11 mouse cellular contexts compared by ENCODE assay signal in the genomic region with DNA sequence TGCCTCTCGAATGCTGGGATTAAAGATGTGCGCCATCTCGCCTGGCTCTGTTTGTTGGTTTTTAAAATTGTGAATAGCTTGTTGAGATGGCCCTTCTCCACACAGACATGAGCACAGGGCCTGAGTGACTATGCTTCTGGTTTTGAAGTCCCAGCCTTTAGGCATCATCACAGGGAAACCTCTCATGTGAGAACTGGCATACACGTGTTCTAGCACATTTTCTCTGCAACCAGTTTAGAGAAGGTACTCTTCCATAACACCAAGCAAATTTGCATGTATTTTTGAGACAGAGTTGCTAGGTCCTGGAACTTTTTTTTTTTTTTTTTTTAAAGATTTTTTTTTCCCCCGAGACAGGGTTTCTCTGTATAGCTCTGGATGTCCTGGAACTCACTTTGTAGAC. TPM values are rescaled to one million over a fixed set of nuclear protein-coding genes. Genes with fewer than 3 reads are reported as not detected.
DNase-seq lines count a peak whose midpoint lies in the region; ATAC-seq and TF ChIP-seq lines count a peak whose summit lies in the region.
"Had no signal": no experiment of that assay in that cellular context is flagged by ENCODE, and none has a peak within 500 bp of the region (broad histone marks: within the 10 kb centered on the region; RNA-seq: fewer than 3 reads in every experiment).

No protein-coding gene starts in this region.

- H3K9ac ChIP-seq in hindbrain, embryonic 13.5 days: no peak overlapping the region
- H3K9ac ChIP-seq in hindbrain, embryonic 11.5 days (ENCODE audit: low read depth, low read length): no peak overlapping the region
- H3K9ac ChIP-seq in CH12.LX (ENCODE audit: insufficient read depth, low read depth) (peak overlapping the region; percentile 89; the same call in 1 of the 2 replicates), MEL (ENCODE audit: control insufficient read depth, low read depth, low read length, poor library complexity, severe bottlenecking) (peak overlapping the region; percentile 32)
- H3K9ac ChIP-seq in liver, embryonic 13.5 days: peak overlapping the region; percentile 88

- peaks cover 56% of the 10 kb centered on the region for H3K79me2 ChIP-seq in CH12.LX (replicated peaks; ENCODE audit: control insufficient read depth, extremely low read depth, insufficient read depth, poor library complexity, severe bottlenecking)
- peaks cover 37% of the 10 kb centered on the region for H3K79me2 ChIP-seq in MEL (ENCODE audit: control insufficient read depth, insufficient read depth, low read length, poor library complexity)

- TF ChIP-seq EP300 in CH12.LX (IDR thresholded peaks at IDR 0.05; ENCODE audit: low read length) (no peak), MEL (IDR thresholded peaks at IDR 0.05; ENCODE audit: low read depth in 1 of 2, low read length in 2 of 2) (no peak)

- H3K4me3 ChIP-seq in hindbrain, embryonic 13.5 days: no peak overlapping the region
- no peak overlapping the region for H3K4me3 ChIP-seq in hindbrain, embryonic 11.5 days (ENCODE audit: low read depth, low read length)
- H3K4me3 ChIP-seq in CH12.LX (replicated peaks in 1 of 3; ENCODE audit: low read depth in 2 of 3, low read length in 2 of 3, poor library complexity in 1 of 3) (peak overlapping the region in 1 of 3 experiments; percentile 23), MEL (ENCODE audit: control insufficient read depth in 1 of 2, insufficient read depth in 1 of 2, low read depth in 2 of 2, low read length in 2 of 2) (no peak overlapping the region)
- H3K4me3 ChIP-seq in liver, embryonic 13.5 days (replicated peaks): peak overlapping the region; percentile 77

- TF ChIP-seq POLR2A in CH12.LX (IDR thresholded peaks at IDR 0.05; ENCODE audit: low read depth, low read length) (no peak; the same call in 1 of the 2 replicates), MEL (IDR thresholded peaks at IDR 0.05; ENCODE audit: control insufficient read depth in 1 of 2, insufficient read depth in 1 of 2, low read depth in 1 of 2, low read length in 2 of 2, poor library complexity in 1 of 2) (no peak; a peak in 1 of 4 replicates)

- ATAC-seq in hindbrain, embryonic 13.5 days (ENCODE audit: low FRiP score): no peak
- ATAC-seq in hindbrain, embryonic 11.5 days (ENCODE audit: low FRiP score): no peak
- ATAC-seq in liver, embryonic 13.5 days (ENCODE audit: low read depth): no peak

- H3K4me2 ChIP-seq in hindbrain, embryonic 13.5 days: peak overlapping the region; percentile 80; the same call in 1 of the 2 replicates
- no peak overlapping the region for H3K4me2 ChIP-seq in hindbrain, embryonic 11.5 days (replicated peaks; ENCODE audit: low read depth, low read length)
- H3K4me2 ChIP-seq in CH12.LX (ENCODE audit: insufficient read depth, low read depth, poor library complexity, severe bottlenecking): peak overlapping the region; percentile 93
- peak overlapping the region; percentile 81 for H3K4me2 ChIP-seq in liver, embryonic 13.5 days

- WGBS in hindbrain, embryonic 13.5 days: 89% methylated on average over 5 of the region's 5 CpGs
- 89% methylated on average over 5 of the region's 5 CpGs for WGBS in hindbrain, embryonic 11.5 days
- 79% methylated on average over 5 of the region's 5 CpGs for WGBS in liver, embryonic 13.5 days (ENCODE audit: insufficient replicate concordance)

- H3K9me3 ChIP-seq in hindbrain, embryonic 13.5 days: no peaks in the 10 kb centered on the region
- no peaks in the 10 kb centered on the region for H3K9me3 ChIP-seq in hindbrain, embryonic 11.5 days (ENCODE audit: control insufficient read depth, low read length)
- H3K9me3 ChIP-seq in CH12.LX (replicated peaks; ENCODE audit: low read length): no peaks in the 10 kb centered on the region
- no peaks in the 10 kb centered on the region for H3K9me3 ChIP-seq in MEL (replicated peaks; ENCODE audit: insufficient read depth, low read length)
- H3K9me3 ChIP-seq in liver, embryonic 13.5 days (replicated peaks): no peaks in the 10 kb centered on the region

- DNase-seq in hindbrain, embryonic 11.5 days (ENCODE audit: low spot score): no peak
- DNase-seq in CH12.LX (ENCODE audit: extremely low read depth): no peak
- DNase-seq in MEL (ENCODE audit: low read depth, low spot score): no peak
- no peak for DNase-seq in liver, embryonic 13.5 days
- no peak for DNase-seq in left cerebral cortex, postnatal 14 days (ENCODE audit: low spot score in 2 of 2)
- DNase-seq in c-Kit-positive CD71-positive TER-119-positive erythroid progenitor cells, embryonic 14.5 days (ENCODE audit: low spot score): no peak
- DNase-seq: kidney, adult 8-10 months; lung, postnatal 36 days had no signal

- peaks cover 42% of the 10 kb centered on the region for H3K36me3 ChIP-seq in hindbrain, embryonic 13.5 days
- peaks cover 12% of the 10 kb centered on the region for H3K36me3 ChIP-seq in hindbrain, embryonic 11.5 days (ENCODE audit: control insufficient read depth, insufficient read depth, low read length)
- H3K36me3 ChIP-seq in CH12.LX (replicated peaks in 1 of 2; ENCODE audit: control insufficient read depth in 1 of 2, insufficient read depth in 1 of 2, low read length in 1 of 2) (peaks cover 37 to 46% of the 10 kb centered on the region in 2 experiments), MEL (ENCODE audit: control insufficient read depth in 1 of 2, insufficient read depth in 2 of 2, low read length in 2 of 2) (peaks cover 16 to 28% of the 10 kb centered on the region in 2 experiments)
- peaks cover 54% of the 10 kb centered on the region for H3K36me3 ChIP-seq in liver, embryonic 13.5 days

- intact Hi-C loops in left cerebral cortex, postnatal 14 days (cut with DNase I): loop anchor here (5.0 kb wide), 1 partner anchor 134 kb away; the partner anchor contains the start of gene Ndufv3

- no peak for TF ChIP-seq CTCF in CH12.LX (conservative IDR thresholded peaks at IDR 0.05 in 1 of 2, IDR thresholded peaks at IDR 0.05 in 1 of 2; ENCODE audit: low read depth in 2 of 2, low read length in 2 of 2)
- TF ChIP-seq CTCF in MEL (IDR thresholded peaks at IDR 0.05 in 2 of 3, conservative IDR thresholded peaks at IDR 0.05 in 1 of 3; ENCODE audit: control insufficient read depth in 1 of 3, insufficient read depth in 1 of 3, low read depth in 2 of 3, low read length in 3 of 3, poor library complexity in 1 of 3, severe bottlenecking in 1 of 3): no peak

- dilution Hi-C loops in CH12.LX (cut with MboI; ENCODE audit: extremely low pct_ligation_motif_present, extremely low pct_unique_long_range_greater_than_20kb, low sequenced_read_pairs): no loop called here

- in situ Hi-C loops in CH12.LX (cut with MboI; ENCODE audit: low pct_ligation_motif_present, low pct_unique_long_range_greater_than_20kb, low sequenced_read_pairs): no loop called here

- H3K27ac ChIP-seq in hindbrain, embryonic 13.5 days: no peak overlapping the region
- no peak overlapping the region for H3K27ac ChIP-seq in hindbrain, embryonic 11.5 days (ENCODE audit: low read depth, low read length)
- no peak overlapping the region for H3K27ac ChIP-seq in CH12.LX (ENCODE audit: insufficient read depth, low read depth)
- H3K27ac ChIP-seq in MEL (ENCODE audit: control insufficient read depth, low read depth, low read length): no peak overlapping the region
- 0 out of 2 replicates have a peak overlapping the region, but pooled peaks have one; percentile 85 for H3K27ac ChIP-seq in liver, embryonic 13.5 days

- peaks cover 24% of the 10 kb centered on the region for H3K4me1 ChIP-seq in hindbrain, embryonic 13.5 days (replicated peaks)
- H3K4me1 ChIP-seq in hindbrain, embryonic 11.5 days (replicated peaks; ENCODE audit: control insufficient read depth, insufficient read depth, low read length): peaks cover 2% of the 10 kb centered on the region; the same call in 1 of the 2 replicates
- H3K4me1 ChIP-seq in CH12.LX (ENCODE audit: control insufficient read depth in 1 of 2, insufficient read depth in 2 of 2) (peaks cover 2 to 30% of the 10 kb centered on the region in 2 experiments; a peak in 2 of 4 replicates), MEL (ENCODE audit: control insufficient read depth in 1 of 2, insufficient read depth in 2 of 2, low read length in 2 of 2) (peaks cover 0 to 7% of the 10 kb centered on the region in 2 experiments; a peak in 3 of 4 replicates)
- H3K4me1 ChIP-seq in liver, embryonic 13.5 days (replicated peaks): peaks cover 55% of the 10 kb centered on the region

- H3K27me3 ChIP-seq in hindbrain, embryonic 13.5 days: no peaks in the 10 kb centered on the region
- H3K27me3 ChIP-seq in hindbrain, embryonic 11.5 days (ENCODE audit: control insufficient read depth, insufficient read depth, low read length): no peaks in the 10 kb centered on the region
- H3K27me3 ChIP-seq in CH12.LX (replicated peaks): no peaks in the 10 kb centered on the region
- H3K27me3 ChIP-seq in MEL (ENCODE audit: control insufficient read depth in 1 of 2, insufficient read depth in 2 of 2, low read length in 2 of 2): no peaks in the 10 kb centered on the region
- no peaks in the 10 kb centered on the region for H3K27me3 ChIP-seq in liver, embryonic 13.5 days

- no peak for TF ChIP-seq RAD21 in CH12.LX (IDR thresholded peaks at IDR 0.05; ENCODE audit: low read depth, low read length)
- no peak for TF ChIP-seq RAD21 in MEL (IDR thresholded peaks at IDR 0.05; ENCODE audit: low read depth, low read length)

RNA-seq across cellular contexts. Expression of gene U2af1, which starts 2.0 kb away (rescaled TPM):
- 234 and 244 TPM in 2 replicates for polyA plus RNA-seq in hindbrain, embryonic 13.5 days (2015; fragmentation: Nextera tagmentation; extraction: Ambion mirVana)
- 195 and 204 TPM in 2 replicates for polyA plus RNA-seq in hindbrain, embryonic 11.5 days (2014; fragmentation: Nextera tagmentation; extraction: Ambion mirVana)
- total RNA-seq in CH12.LX (2012; rRNA removed): 141 and 183 TPM in 2 replicates
- 269 and 286 TPM in 2 replicates for total RNA-seq in CH12.LX (2014; rRNA removed)
- polyA plus RNA-seq in CH12.LX (2012; ENCODE audit: insufficient read length, low read depth): 316 and 391 TPM in 2 replicates
- total RNA-seq in MEL (2012; rRNA removed): 211 and 214 TPM in 2 replicates
- polyA plus RNA-seq in MEL (2012; ENCODE audit: insufficient read depth in 1 of 2, insufficient read length in 2 of 2, low read depth in 1 of 2, low replicate concordance in 2 of 2, missing spikeins in 1 of 2): 100 to 1,000 TPM; 498 to 928 TPM
- polyA plus RNA-seq in liver, embryonic 13.5 days (2015; fragmentation: Nextera tagmentation; extraction: Ambion mirVana): 223 and 239 TPM in 2 replicates
- 100 to 1,000 TPM; 101 to 110 TPM for total RNA-seq in left cerebral cortex, postnatal 14 days (2021)

RNA-seq across cellular contexts. Expression of gene Cbs, which starts 19.6 kb away (rescaled TPM):
- polyA plus RNA-seq in hindbrain, embryonic 13.5 days (2015; fragmentation: Nextera tagmentation; extraction: Ambion mirVana): 4.5 and 4.6 TPM in 2 replicates
- polyA plus RNA-seq in hindbrain, embryonic 11.5 days (2014; fragmentation: Nextera tagmentation; extraction: Ambion mirVana): 0.74 and 2.6 TPM in 2 replicates
- 1.4 and 1.5 TPM in 2 replicates for total RNA-seq in CH12.LX (2012; rRNA removed)
- total RNA-seq in CH12.LX (2014; rRNA removed): 1.2 and 1.3 TPM in 2 replicates
- 1.9 and 3.0 TPM in 2 replicates for polyA plus RNA-seq in CH12.LX (2012; ENCODE audit: insufficient read length, low read depth)
- 11.2 and 13.7 TPM in 2 replicates for total RNA-seq in MEL (2012; rRNA removed)
- 10 to 100 TPM in 1 of 2 experiments, not detected in 1; 16.8 TPM for polyA plus RNA-seq in MEL (2012; ENCODE audit: insufficient read depth in 1 of 2, insufficient read length in 2 of 2, low read depth in 1 of 2, low replicate concordance in 2 of 2, missing spikeins in 1 of 2)
- 11.0 and 11.6 TPM in 2 replicates for polyA plus RNA-seq in liver, embryonic 13.5 days (2015; fragmentation: Nextera tagmentation; extraction: Ambion mirVana)
- total RNA-seq in left cerebral cortex, postnatal 14 days (2021): 10 to 100 TPM; 45.9 to 48.6 TPM

RNA-seq across cellular contexts. Expression of gene Cryaa, which starts 20.9 kb away (rescaled TPM):
- polyA plus RNA-seq in hindbrain, embryonic 13.5 days (2015; fragmentation: Nextera tagmentation; extraction: Ambion mirVana): not detected in 2 replicates
- polyA plus RNA-seq in hindbrain, embryonic 11.5 days (2014; fragmentation: Nextera tagmentation; extraction: Ambion mirVana): not detected in 2 replicates
- 0.17 and 0.51 TPM in 2 replicates for total RNA-seq in CH12.LX (2012; rRNA removed)
- total RNA-seq in CH12.LX (2014; rRNA removed): not detected in 2 replicates
- not detected in 2 replicates for polyA plus RNA-seq in CH12.LX (2012; ENCODE audit: insufficient read length, low read depth)
- not detected in 2 replicates for total RNA-seq in MEL (2012; rRNA removed)
- polyA plus RNA-seq in MEL (2012; ENCODE audit: insufficient read depth in 1 of 2, insufficient read length in 2 of 2, low read depth in 1 of 2, low replicate concordance in 2 of 2, missing spikeins in 1 of 2): not detected
- polyA plus RNA-seq in liver, embryonic 13.5 days (2015; fragmentation: Nextera tagmentation; extraction: Ambion mirVana): not detected in 2 replicates
- under 1 TPM; 0.37 to 0.61 TPM for total RNA-seq in left cerebral cortex, postnatal 14 days (2021)
- total RNA-seq: common myeloid progenitor, adult 5-6 weeks; heart, adult 8-10 months had no signal

Comparison
In these comparisons a context has a peak if more than half of its experiments do, and no peak if none do; other contexts are left out.
1. H3K9ac ChIP-seq: peak in CH12.LX (single experiment), MEL (single experiment) and liver, embryonic 13.5 days (single experiment); none in hindbrain, embryonic 13.5 days (single experiment) and hindbrain, embryonic 11.5 days (single experiment).